Mouse (Mus musculus): Measurements from ENCODE around the gene Nfia.
A peak's percentile ranks its signal among the peaks of the same experiment; 100 is the strongest.

Gene Nfia

DNA sequence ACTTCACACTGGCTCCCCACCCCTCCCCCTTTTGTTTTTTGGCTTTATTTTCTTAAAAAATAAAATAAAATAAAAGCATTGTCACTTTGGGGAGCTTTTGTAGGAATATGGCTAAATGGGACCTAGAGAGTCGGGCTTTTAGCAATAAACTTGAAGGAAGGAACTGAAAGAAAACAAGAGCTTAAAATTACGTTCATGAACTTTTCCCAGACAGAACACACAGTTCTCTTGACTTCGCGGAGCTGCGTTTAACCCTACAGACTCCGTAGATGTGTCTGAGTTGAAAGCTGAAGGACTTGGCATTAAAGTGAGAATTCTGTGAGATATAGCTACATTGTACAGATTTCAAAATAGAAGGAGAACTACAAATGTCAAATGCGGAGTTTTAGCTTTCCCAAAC, 96.9 kb downstream of the Nfia start:
- no peak for DNase-seq (ENCODE audit: low spot score)

DNA sequence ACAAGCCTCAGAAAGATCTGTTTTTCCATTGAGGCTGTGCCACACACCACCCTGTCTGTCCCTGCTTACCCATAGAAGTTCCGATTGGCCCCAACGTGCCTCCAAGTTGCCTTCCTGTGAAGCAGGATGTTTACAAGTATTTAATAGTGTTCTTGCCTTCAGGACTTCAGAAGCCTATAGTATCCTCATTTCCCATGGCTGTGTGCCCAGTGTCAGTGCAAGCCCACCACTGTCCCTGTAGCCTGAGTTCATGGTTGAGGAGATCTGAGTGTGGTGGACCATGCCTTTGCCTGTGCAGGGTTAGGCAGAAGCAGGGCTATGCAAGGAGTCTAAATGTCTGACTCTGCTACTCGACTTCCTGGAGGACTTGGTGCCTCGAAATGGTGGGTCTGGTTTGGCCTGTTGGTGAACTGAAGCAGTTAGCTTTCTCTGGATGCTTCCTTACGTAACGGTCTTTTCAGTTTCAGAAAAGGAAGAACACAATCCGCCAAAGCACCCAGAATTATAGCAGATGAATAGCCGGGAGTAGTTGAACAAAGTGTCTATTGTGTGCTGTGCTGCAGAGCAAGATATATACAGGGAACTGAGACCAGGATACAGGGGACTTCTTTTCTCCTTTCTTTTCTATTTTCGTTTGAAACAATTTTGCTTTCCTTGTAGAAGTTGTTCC, 99.4 kb downstream of the Nfia start:
- DNase-seq (ENCODE audit: low spot score) = peak; percentile 28

DNA sequence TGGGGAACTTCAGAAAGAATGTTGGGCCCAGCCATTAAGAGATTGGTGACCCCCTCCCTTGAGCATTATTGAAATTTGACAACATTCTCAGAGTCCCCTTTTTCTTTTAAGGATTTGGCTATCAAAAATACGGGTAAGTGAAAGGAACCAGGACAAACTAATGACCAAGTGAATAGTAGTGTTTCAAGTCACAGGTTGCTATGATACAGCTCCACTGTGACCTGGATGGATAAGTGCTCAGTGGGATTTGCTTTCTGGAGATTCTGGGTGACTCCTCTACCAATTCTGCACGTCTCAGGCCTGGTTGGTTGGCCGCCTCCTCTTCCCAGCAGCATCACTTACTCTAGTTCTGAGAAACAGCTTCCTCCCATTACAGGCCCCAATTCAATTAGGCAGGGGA, 102.4 kb downstream of the Nfia start:
- no peak for DNase-seq (ENCODE audit: low spot score)

DNA sequence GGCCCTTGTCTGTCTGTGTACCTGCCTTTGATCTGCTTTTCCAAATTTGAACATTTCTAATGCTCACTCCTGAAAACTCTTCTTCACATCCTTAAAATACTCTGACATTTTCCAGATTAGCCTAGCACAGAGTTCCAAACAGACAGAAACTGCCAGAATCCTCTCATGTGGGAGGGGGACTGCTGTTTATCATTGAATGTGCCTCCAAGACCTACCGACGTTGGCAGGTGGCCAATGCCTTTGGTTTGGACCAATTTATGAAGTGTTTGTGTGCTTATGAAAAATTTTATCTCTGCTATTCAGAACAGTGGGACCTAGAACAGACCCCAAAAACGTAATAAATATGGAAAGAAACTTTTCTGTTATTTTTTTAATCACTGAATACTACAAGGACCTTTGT, 103.4 kb downstream of the Nfia start:
- DNase-seq (ENCODE audit: low spot score) = no peak

DNA sequence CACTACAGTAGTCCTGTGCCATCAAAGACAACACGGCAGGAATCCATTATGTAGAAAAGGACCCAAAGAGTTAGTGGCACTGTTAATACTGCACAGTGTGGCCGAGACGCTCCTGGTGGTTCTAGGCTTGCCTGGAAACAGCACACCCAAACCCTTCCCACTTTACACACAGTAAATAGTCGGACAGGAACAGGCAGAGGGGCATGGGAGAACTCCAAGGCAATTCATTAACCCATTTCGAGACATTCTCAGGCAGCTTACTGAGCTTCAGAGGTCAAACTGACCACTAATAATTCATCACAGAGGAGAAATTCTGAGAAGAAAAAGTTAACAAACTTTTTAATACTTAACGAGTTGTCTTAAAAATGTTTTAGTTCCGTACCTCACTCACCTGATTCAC, 107.2 kb downstream of the Nfia start:
- no peak for DNase-seq (ENCODE audit: low spot score)

DNA sequence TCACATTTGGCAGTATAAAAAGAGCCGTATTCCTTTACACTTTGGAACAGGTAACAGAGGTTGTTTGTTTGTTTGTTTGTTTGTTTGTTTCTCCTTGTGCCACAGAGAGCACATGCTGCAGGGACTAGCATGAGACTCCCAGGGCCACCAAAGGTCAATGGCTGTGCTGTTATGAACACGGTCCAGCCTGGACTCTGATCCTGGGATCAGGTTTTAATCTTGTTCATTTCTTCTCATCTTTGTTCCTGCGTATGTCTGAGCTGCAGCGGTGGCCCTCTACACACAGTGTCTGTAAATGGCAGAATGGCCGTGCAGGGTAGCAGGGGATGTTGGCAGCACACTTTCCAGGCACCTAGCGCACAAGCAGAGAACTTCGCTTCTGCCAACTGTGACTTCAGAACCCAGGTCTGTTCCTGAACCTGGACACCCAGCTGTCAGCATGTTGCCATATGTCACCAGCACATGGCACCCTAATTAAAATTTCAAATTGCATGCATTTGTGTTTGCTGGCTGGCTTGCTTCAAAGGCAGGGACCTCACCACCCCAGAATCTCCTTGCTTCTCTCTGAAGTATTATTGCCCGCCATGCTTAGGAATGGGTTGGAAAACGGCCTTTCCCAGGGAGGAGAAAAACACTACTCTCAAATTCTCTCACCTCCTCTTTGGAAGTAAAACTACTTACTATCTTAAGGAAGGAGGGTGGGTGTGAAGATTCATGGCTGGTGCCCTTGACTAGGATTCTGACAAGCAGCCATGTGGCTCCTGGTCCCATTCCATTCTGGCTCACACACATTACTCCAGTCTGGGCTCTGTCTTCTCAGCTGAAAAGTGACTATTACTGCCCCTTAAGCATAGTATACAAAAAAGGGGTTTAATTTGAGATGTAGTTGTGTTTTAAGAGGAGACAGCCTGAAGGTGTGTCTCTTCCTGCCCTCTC, 107.9 kb downstream of the Nfia start:
- no peak for DNase-seq (ENCODE audit: low spot score)

GRCm38 (mm10) chr4:97885574-97885973, 113.0 kb downstream of the Nfia start:
- no peak for DNase-seq (ENCODE audit: low spot score)

- DNase-seq (ENCODE audit: low spot score) = no peak
These were observed 113.7 kb downstream of the Nfia start for GRCm38 (mm10) chr4:97886220-97886619.

- DNase-seq (ENCODE audit: low spot score) = no peak
These were observed 114.7 kb downstream of the Nfia start for GRCm38 (mm10) chr4:97887228-97887627.

DNA sequence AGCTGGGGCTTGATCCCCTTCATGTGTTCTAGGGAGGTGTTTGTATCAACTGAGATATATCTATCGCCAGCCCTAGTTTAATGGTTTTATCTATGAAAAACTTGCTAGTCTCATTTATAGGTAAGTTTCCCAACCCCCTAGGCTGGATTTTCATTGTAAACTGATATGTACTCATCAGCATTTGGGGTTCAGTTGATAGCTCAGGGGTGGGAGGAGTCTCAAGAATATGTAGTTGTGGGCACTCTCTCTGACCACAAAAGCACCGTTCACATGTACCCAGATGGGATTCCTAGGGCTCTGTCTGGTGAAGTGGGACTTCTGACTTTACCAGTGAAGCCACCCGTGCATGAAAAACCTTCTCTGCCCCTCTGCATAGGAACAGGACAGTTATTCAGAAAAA, 118.5 kb downstream of the Nfia start:
- no peak for DNase-seq (ENCODE audit: low spot score)

GRCm38 (mm10) chr4:97891611-97892010, 119.1 kb downstream of the Nfia start:
- no peak for DNase-seq (ENCODE audit: low spot score)

DNA sequence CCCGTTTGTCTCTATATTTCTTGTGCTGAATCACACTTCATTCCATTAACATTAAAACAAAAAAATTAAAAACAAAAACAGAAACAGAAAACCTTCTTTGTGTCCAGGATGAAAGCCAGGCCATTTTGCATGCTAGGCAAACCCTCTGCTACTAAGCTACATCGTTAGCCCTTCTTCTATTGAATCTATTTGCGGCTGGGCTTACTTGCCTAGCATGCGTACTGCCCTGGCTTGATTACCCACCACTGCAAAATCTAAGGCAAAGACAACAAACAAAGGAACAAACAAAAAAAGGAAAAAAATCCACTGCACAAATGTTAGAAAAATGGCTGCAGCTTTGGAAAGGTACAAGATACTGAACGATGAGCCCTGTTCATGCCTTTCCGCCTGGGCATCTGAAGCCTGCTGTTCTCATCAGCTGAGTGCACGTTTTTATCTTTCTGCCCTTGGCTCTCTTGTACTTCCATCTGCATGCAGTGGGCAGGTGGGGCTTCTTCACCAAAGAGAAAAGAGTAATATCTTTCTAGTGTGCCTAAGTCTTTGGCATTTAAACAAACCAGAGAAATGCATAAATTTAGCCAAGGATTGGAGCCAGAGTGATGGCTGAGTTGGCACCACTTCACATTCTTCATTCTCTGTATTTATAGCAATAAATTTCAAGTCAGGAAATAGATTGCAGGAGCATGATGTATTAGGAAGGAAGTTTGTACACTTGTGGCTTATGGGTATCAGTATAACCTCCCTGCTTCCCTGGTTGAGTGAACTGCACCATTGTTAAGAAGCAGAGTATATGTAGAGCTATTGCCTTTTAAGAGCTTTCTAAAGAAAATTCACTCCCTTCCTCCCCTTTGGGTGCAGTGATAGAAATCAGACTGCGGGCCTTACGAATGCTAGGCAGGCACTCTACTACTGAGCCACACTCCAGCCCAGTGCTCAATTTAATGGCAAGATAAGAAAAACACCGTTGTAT, 121.7 kb downstream of the Nfia start:
- no peak for DNase-seq (ENCODE audit: low spot score)

DNA sequence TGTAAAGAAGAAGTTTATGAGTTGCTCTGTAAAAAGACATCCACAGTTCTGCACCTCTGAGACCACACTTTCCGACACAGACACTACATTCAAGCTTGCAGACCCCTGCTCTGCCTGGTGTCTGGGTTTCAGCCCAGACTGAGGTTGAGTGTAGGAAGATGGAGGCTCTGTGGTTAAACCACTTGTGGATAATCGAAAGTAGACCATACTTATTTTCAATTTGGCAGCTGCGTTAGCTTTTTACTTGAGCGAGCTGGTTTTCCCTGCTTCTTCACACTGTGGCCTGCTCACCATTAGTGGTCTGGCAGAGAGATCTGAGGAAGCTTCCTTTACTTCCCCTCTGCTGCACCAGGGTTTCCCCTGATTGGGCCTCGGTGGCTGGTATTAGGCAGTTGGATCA, 123.4 kb downstream of the Nfia start:
- DNase-seq (ENCODE audit: low spot score) = no peak

GRCm38 (mm10) chr4:97900256-97900944, 127.9 kb downstream of the Nfia start:
- DNase-seq (ENCODE audit: low spot score) = no peak

GRCm38 (mm10) chr4:97905826-97906225, 133.3 kb downstream of the Nfia start:
- DNase-seq (ENCODE audit: low spot score) = no peak

DNA sequence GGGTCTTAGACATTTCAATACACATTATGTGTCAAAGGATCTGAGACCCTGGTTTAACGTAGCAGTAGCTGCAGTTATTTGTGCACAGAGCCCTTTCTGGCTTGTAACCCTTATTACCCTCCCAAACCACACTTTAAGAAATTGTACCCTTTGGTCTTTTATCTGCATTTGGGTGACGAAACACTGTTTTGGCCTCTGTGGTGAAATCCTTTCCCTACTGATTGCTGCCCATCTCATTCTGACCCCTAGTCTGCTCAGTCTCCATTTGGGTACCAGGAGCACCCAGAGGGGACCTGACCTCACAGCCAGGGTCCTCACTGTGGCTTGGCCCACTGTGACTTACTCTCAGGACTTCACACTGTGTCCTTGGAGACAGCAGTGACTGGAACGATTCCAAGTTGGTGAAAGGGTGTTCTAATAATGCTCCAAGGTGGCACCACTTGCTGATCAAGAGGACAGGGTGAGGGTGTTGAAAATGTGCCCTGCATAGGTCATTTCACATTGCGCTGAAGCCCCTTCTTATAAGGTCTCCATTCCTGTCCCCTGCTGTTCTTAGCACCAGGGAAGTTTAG, 136.1 kb downstream of the Nfia start:
- no peak for DNase-seq (ENCODE audit: low spot score)

DNA sequence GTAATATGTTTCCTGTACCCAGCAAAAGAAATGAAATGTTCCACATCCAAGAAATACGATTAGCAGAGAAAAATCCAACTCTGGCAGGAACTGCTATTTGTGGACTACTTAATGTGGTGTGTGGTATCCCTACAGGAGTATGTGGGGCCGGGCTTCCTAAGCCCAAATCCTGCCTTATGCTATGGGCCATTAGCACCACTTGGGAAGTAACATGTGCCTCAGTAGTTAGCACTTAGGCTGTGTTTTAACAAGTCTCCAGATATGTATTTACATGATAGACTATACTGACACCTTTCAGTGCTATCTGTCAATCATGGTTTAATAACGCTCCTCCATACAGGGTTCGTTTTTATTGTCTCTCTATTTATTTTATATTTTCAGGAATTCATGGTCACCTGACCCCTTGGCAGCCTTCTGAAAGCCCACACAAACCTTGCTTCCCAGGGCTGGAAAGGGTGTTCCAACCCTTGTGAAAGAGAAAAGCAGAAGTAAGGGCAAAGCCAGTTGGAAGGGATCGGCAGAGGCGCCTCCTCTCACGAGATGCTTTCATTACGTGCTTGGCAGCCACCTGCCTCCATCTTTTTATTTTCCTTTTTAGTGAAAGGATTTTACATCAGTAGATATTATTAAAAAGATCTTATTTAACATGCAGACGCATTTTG, 137.7 kb downstream of the Nfia start:
- no peak for DNase-seq (ENCODE audit: low spot score)

GRCm38 (mm10) chr4:97910777-97911580, 138.4 kb downstream of the Nfia start:
- no peak for DNase-seq (ENCODE audit: low spot score)

DNA sequence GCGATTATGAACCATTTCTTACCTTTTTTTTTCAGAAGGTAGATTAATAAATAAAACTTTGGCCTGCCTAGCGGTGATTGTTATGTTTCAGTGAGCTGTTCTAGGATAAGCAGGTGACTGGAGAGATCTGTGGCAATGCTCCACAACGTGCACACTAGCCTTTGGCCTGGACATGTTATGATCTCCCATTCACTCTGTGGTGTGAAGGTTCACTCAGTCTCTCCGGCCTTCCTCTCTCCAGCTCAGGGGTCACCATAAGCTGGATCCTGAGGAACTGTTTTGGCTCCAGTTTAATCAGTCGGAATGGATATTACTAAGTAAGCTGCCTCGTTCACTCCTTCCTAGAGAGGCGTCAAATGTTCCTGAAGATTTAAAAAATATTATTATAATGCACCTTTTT, 139.2 kb downstream of the Nfia start:
- no peak for DNase-seq (ENCODE audit: low spot score)

- no peak for DNase-seq (ENCODE audit: low spot score)
These were observed 139.6 kb downstream of the Nfia start for GRCm38 (mm10) chr4:97912155-97912554.
